Mouse (Mus musculus): ENCODE measurements at regions not wholly inside any gene's neighbourhood (a gene's known extent, or its start where the extent isn't known, plus 50 kb on each side); places are given as distances from the start of the nearest gene placed in this dataset.

DNA sequence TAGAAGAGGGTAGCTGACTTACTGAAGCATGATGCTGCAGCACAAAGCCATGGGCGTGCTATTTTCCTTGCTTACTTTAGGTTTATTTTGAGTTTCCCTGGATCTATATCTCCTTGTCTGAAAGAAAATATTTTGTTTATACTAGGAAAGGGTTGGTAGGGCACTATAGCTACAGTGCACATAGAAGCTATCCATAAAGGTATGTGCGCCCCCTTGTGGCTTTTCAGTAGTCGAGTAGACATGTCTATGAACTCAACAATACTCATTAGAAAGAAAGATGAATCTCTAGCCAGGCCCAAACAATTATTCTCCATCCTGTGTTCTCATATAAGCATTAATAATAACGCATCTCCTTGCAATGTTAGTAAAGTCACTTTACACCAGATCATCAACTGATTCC lies 114.3 kb downstream of the Rab38 start:
- Histone ChIP-seq H3K4me3 (ENCODE audit: insufficient read depth, poor library complexity, severe bottlenecking) (no peak overlapping the region), H3ac (ENCODE audit: control insufficient read depth, insufficient read length, low read depth) (no peak overlapping the region), H3K27me3 (ENCODE audit: control insufficient read depth, insufficient read depth, insufficient read length) (no peaks in the 10 kb centered on the region), H3K36me3 (ENCODE audit: control insufficient read depth, insufficient read depth) (no peaks in the 10 kb centered on the region), H3K79me2 (ENCODE audit: control insufficient read depth, insufficient read depth) (no peaks in the 10 kb centered on the region), H3K79me3 (ENCODE audit: low read depth) (no peaks in the 10 kb centered on the region)
- peak; percentile 16 for TF ChIP-seq CTCF (IDR thresholded peaks at IDR 0.05; ENCODE audit: control insufficient read depth, insufficient read depth, insufficient read length)
- no peak for TF ChIP-seq USF1 (IDR thresholded peaks at IDR 0.05; ENCODE audit: low read depth)

- H3ac ChIP-seq (ENCODE audit: control insufficient read depth, insufficient read length, low read depth): no peak overlapping the region
- no peaks in the 10 kb centered on the region for H3K79me3 ChIP-seq (ENCODE audit: low read depth)
- H3K36me3 ChIP-seq (ENCODE audit: control insufficient read depth, insufficient read depth): no peaks in the 10 kb centered on the region
- no peaks in the 10 kb centered on the region for H3K79me2 ChIP-seq (ENCODE audit: control insufficient read depth, insufficient read depth)
- H3K4me3 ChIP-seq (ENCODE audit: insufficient read depth, poor library complexity, severe bottlenecking): no peak overlapping the region
- TF ChIP-seq MYOG (IDR thresholded peaks at IDR 0.05; ENCODE audit: control insufficient read depth, extremely low read depth, insufficient read length): no peak
- TF ChIP-seq CEBPB (IDR thresholded peaks at IDR 0.05; ENCODE audit: low read depth): no peak
- no peak for TF ChIP-seq MYOD1 (IDR thresholded peaks at IDR 0.05; ENCODE audit: control insufficient read depth, insufficient read length, low read depth)
- no peak for TF ChIP-seq CTCF (IDR thresholded peaks at IDR 0.05; ENCODE audit: control insufficient read depth, insufficient read depth, insufficient read length)
- no peak for TF ChIP-seq MAX (IDR thresholded peaks at IDR 0.05)
- TF ChIP-seq FOSL1 (IDR thresholded peaks at IDR 0.05; ENCODE audit: insufficient read depth, low read length, poor library complexity, severe bottlenecking): no peak
- no peak for TF ChIP-seq USF1 (IDR thresholded peaks at IDR 0.05; ENCODE audit: low read depth)
- no peaks in the 10 kb centered on the region for H3K27me3 ChIP-seq (ENCODE audit: control insufficient read depth, insufficient read depth, insufficient read length)
Measured at GRCm38 (mm10) chr7:88544976-88545654, 115.0 kb downstream of the Rab38 start.

DNA sequence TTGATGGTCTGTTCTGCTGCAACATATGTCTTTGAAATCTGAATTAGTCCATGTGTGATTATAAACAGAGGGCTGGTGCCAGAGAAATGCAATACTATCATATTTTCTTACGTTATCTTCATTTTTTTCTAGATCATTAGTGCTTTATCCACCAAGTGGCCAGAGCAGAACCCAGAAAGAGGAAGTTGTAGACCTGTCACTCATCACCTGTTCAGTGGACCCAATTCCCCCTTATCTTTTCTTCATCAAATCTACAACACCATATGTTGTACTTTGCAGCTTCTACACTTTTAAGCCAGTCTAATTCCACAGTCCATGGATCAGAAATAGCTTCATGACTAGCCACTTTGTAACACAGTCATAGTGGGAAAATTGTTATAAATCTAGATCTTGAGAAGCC lies 145.0 kb downstream of the Rab38 start:
- no peaks in the 10 kb centered on the region for H3K79me3 ChIP-seq (ENCODE audit: low read depth)
- no peaks in the 10 kb centered on the region for H3K27me3 ChIP-seq (ENCODE audit: control insufficient read depth, insufficient read depth, insufficient read length)
- H3K36me3 ChIP-seq (ENCODE audit: control insufficient read depth, insufficient read depth): no peaks in the 10 kb centered on the region

GRCm38 (mm10) chr7:88600781-88601180 lies 170.7 kb downstream of the Rab38 start:
- H3ac ChIP-seq (ENCODE audit: control insufficient read depth, insufficient read length, low read depth): no peak overlapping the region
- TF ChIP-seq CEBPB (IDR thresholded peaks at IDR 0.05; ENCODE audit: low read depth) (no peak), MAX (IDR thresholded peaks at IDR 0.05) (no peak), MYOG (IDR thresholded peaks at IDR 0.05; ENCODE audit: control insufficient read depth, extremely low read depth, insufficient read length) (no peak), USF1 (IDR thresholded peaks at IDR 0.05; ENCODE audit: low read depth) (no peak), CTCF (IDR thresholded peaks at IDR 0.05; ENCODE audit: control insufficient read depth, insufficient read depth, insufficient read length) (no peak), FOSL1 (IDR thresholded peaks at IDR 0.05; ENCODE audit: insufficient read depth, low read length, poor library complexity, severe bottlenecking) (no peak), MYOD1 (IDR thresholded peaks at IDR 0.05; ENCODE audit: control insufficient read depth, insufficient read length, low read depth) (no peak)

More for the DNA sequence above, 145.0 kb downstream of the Rab38 start:
- no peak overlapping the region for H3ac ChIP-seq (ENCODE audit: control insufficient read depth, insufficient read length, low read depth)
- H3K79me2 ChIP-seq (ENCODE audit: control insufficient read depth, insufficient read depth): no peaks in the 10 kb centered on the region
- TF ChIP-seq MAX (IDR thresholded peaks at IDR 0.05): no peak
- no peak for TF ChIP-seq CEBPB (IDR thresholded peaks at IDR 0.05; ENCODE audit: low read depth)
- TF ChIP-seq USF1 (IDR thresholded peaks at IDR 0.05; ENCODE audit: low read depth): no peak
- TF ChIP-seq CTCF (IDR thresholded peaks at IDR 0.05; ENCODE audit: control insufficient read depth, insufficient read depth, insufficient read length): no peak
- TF ChIP-seq MYOD1 (IDR thresholded peaks at IDR 0.05; ENCODE audit: control insufficient read depth, insufficient read length, low read depth): no peak
- TF ChIP-seq FOSL1 (IDR thresholded peaks at IDR 0.05; ENCODE audit: insufficient read depth, low read length, poor library complexity, severe bottlenecking): no peak
- TF ChIP-seq MYOG (IDR thresholded peaks at IDR 0.05; ENCODE audit: control insufficient read depth, extremely low read depth, insufficient read length): no peak
- H3K4me3 ChIP-seq (ENCODE audit: insufficient read depth, poor library complexity, severe bottlenecking): no peak overlapping the region

More at GRCm38 (mm10) chr7:88600781-88601180, 170.7 kb downstream of the Rab38 start:
- Histone ChIP-seq H3K36me3 (ENCODE audit: control insufficient read depth, insufficient read depth) (no peaks in the 10 kb centered on the region), H3K27me3 (ENCODE audit: control insufficient read depth, insufficient read depth, insufficient read length) (no peaks in the 10 kb centered on the region), H3K4me3 (ENCODE audit: insufficient read depth, poor library complexity, severe bottlenecking) (no peak overlapping the region), H3K79me3 (ENCODE audit: low read depth) (no peaks in the 10 kb centered on the region), H3K79me2 (ENCODE audit: control insufficient read depth, insufficient read depth) (no peaks in the 10 kb centered on the region)
